Mouse (Mus musculus) forebrain, embryonic 10.5 days (tissue): ENCODE measurements around the gene Tmed6. TPM values are rescaled to one million over a fixed set of nuclear protein-coding genes. Genes with fewer than 3 reads are reported as not detected.

Experiments used
- DNase-seq: peaks from one replicate; pipeline ENCODE4 v3.0.0-alpha.2; 2017; ENCODE audit warnings: low spot score; ENCODE audit errors: extremely low spot score
- H3K27ac ChIP-seq: fragments of 300-500 bp; sonication (generic); 2 replicates; pipeline ENCODE4 v1.5.1; 2016; ENCODE audit warnings: mild to moderate bottlenecking
- H3K27me3 ChIP-seq: fragments of 300-500 bp; sonication (generic); 2 replicates; pipeline ENCODE4 v1.6.1; 2016; ENCODE audit warnings: mild to moderate bottlenecking; ENCODE audit not compliant: poor library complexity, severe bottlenecking
- H3K36me3 ChIP-seq: fragments of 300-500 bp; sonication (generic); replicated peaks from 2 replicates; pipeline ENCODE4 v1.6.1; 2016; ENCODE audit warnings: mild to moderate bottlenecking, moderate library complexity
- H3K4me1 ChIP-seq: fragments of 300-500 bp; sonication (generic); 2 replicates; pipeline ENCODE4 v1.6.1; 2016
- H3K4me3 ChIP-seq: fragments of 300-500 bp; sonication (generic); 2 replicates; pipeline ENCODE4 v1.5.1; 2016; ENCODE audit warnings: mild to moderate bottlenecking, moderate library complexity
- H3K9me3 ChIP-seq: fragments of 300-500 bp; sonication (generic); 2 replicates; pipeline ENCODE4 v1.6.1; 2016; ENCODE audit warnings: mild to moderate bottlenecking, moderate library complexity
- WGBS: fragments of 180-500 bp; shearing (Covaris S2); methylation state at CpG from one replicate; pipeline ENCODE4 v1.1.7; 2016; 5-methylcytosine and 5-hydroxymethylcytosine counted together
- microRNA-seq: library from miRNA; unstranded; fragments of <30 nt; microRNA quantifications from one replicate; pipeline ENCODE4, GENCODE M21; 2017
- polyA plus RNA-seq: library from polyadenylated mRNA; unstranded; fragments of >200 nt; fragmentation: Nextera tagmentation; extraction: Ambion mirVana; gene quantifications from 2 replicates; pipeline ENCODE4 v1.2.1, GENCODE M21; 2016

The Tmed6 gene
- polyA plus RNA-seq, 1 experiment from 2014 or later: not detected

DNA sequence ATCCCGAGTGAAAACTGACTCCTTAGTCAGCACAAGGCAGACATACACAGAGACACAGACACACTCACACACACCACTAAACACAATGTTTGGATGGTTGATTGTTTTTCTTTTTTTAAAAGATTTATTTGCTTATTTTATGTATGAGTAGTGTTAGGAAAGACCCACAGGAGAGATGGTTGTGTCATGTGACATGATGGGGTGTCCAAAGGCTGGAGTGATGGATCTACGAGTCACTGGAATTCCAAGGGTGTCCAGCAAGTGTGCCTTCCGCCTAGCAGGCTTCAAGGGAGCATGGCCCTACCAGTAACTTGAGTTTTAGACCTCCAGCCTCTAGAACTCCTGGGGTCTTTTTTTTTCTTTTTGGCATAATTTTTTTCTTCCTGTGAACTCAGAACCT is 36.1 kb downstream of the Tmed6 start:
- no peaks in the 10 kb centered on the region for H3K27me3 ChIP-seq
- no peak overlapping the region for H3K27ac ChIP-seq
- WGBS: 84% methylated on average over 3 of the region's 3 CpGs
- no peak overlapping the region for H3K4me3 ChIP-seq
- no peaks in the 10 kb centered on the region for H3K9me3 ChIP-seq
- no peak for DNase-seq
- 0 out of 2 replicates have a peak, but pooled peaks cover under 1% of the 10 kb centered on the region for H3K36me3 ChIP-seq
- peaks cover 27% of the 10 kb centered on the region for H3K4me1 ChIP-seq

DNA sequence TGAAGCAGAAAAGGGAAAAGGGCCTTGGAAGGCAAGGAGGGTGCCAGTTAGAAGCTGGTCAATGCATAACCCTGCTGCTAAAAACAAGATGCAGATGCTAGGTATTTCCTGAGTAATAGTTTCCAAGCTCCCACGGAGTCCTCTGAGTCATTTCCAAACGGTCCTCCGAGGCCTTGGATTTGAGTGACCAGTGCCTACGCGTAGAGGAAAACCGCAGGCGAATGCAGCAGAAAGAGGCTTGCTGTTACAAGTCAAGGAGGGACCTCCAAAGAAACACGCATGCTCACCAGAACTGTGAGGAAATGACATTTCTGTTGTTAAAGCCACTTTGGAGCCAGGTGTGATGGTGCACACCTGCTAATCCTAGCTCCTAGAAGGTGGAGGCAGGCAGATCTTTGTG is 42.0 kb downstream of the Tmed6 start:
- Histone ChIP-seq H3K27ac (no peak overlapping the region), H3K4me3 (no peak overlapping the region), H3K27me3 (no peaks in the 10 kb centered on the region), H3K4me1 (no peaks in the 10 kb centered on the region), H3K36me3 (no peaks in the 10 kb centered on the region), H3K9me3 (no peaks in the 10 kb centered on the region)
- WGBS: 91% methylated on average over 8 of the region's 8 CpGs
- no peak for DNase-seq

DNA sequence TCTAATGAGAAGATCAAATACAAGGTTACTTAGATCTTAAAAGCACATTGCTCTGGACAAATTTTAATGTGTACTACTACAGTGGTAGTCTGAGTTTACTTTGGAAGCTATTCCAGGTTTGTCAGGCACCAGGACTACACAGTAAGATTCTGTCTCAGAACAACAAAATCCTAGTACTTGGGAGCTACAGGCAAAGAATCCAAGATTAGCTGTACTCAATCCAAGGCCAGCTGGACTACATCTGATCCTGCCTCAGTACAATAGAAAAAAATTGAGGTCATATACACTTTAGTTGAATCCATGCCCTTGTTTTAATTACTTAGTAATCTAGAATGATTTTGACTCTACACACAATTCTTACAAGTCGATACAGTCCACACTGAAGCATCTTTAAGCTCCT is 50.5 kb downstream of the Tmed6 start:
- peaks cover 32% of the 10 kb centered on the region for H3K36me3 ChIP-seq
- H3K9me3 ChIP-seq: no peaks in the 10 kb centered on the region
- H3K27ac ChIP-seq: no peak overlapping the region
- H3K4me1 ChIP-seq: no peaks in the 10 kb centered on the region
- no peaks in the 10 kb centered on the region for H3K27me3 ChIP-seq
- WGBS: 87% methylated on average over 1 of the region's 1 CpGs
- DNase-seq: no peak
- H3K4me3 ChIP-seq: no peak overlapping the region

GRCm38 (mm10) chr8:107012666-107013065 is 52.8 kb downstream of the Tmed6 start:
- H3K27ac ChIP-seq: no peak overlapping the region
- no peak for DNase-seq
- H3K4me1 ChIP-seq: no peaks in the 10 kb centered on the region
- WGBS: 88% methylated on average over 2 of the region's 2 CpGs
- H3K36me3 ChIP-seq: peaks cover 45% of the 10 kb centered on the region
- H3K9me3 ChIP-seq: no peaks in the 10 kb centered on the region
- no peaks in the 10 kb centered on the region for H3K27me3 ChIP-seq
- H3K4me3 ChIP-seq: no peak overlapping the region

Small RNA genes lying within 50 kb of the gene (microRNA-seq; reads per million reads assigned to microRNA genes)
- gene Mir7075: 0.90 reads per million

Other genes with a start within 250 kb of the Tmed6 start
- 0.25 and 0.26 TPM in 2 replicates for gene Has3, start 195.4 kb downstream of the Tmed6 start, polyA plus RNA-seq
- gene Utp4, start 172.0 kb downstream of the Tmed6 start, polyA plus RNA-seq: 96.5 and 105 TPM in 2 replicates
- 7.4 and 7.7 TPM in 2 replicates for gene Sntb2, start 129.9 kb downstream of the Tmed6 start, polyA plus RNA-seq
- gene Vps4a, start 34.4 kb downstream of the Tmed6 start, polyA plus RNA-seq: 67.6 and 69.5 TPM in 2 replicates
- gene Pdf, start 17.0 kb downstream of the Tmed6 start, polyA plus RNA-seq: 46.6 and 52.1 TPM in 2 replicates
- 32.8 and 37.3 TPM in 2 replicates for gene Cog8, start 9.0 kb downstream of the Tmed6 start, polyA plus RNA-seq
- 128 and 138 TPM in 2 replicates for gene Nip7, start 8.8 kb downstream of the Tmed6 start, polyA plus RNA-seq
- 17.0 and 19.6 TPM in 2 replicates for gene Terf2, start 30.9 kb upstream of the Tmed6 start, polyA plus RNA-seq
- 169 and 173 TPM in 2 replicates for gene Cyb5b, start 85.0 kb upstream of the Tmed6 start, polyA plus RNA-seq
- 7.6 and 7.8 TPM in 2 replicates for gene Nfat5, start 227.8 kb upstream of the Tmed6 start, polyA plus RNA-seq